Mouse (Mus musculus) embryonic facial prominence, embryonic 15.5 days (tissue): Measurements from ENCODE around the gene Rhou. TPM values are rescaled to one million over a fixed set of nuclear protein-coding genes. Genes with fewer than 3 reads are reported as not detected.
A peak's percentile ranks its signal among the peaks of the same experiment; 100 is the strongest.

Source experiments
- ATAC-seq: fragments of 200-750 bp; cut with Nextera tagmentation; 2 replicates; pipeline ENCODE4 v1.8.0; 2017; ENCODE audit warnings: low read depth, moderate TSS enrichment; ENCODE audit not compliant: insufficient number of reproducible peaks, low FRiP score, low TSS enrichment
- H3K27ac ChIP-seq: fragments of 300-500 bp; sonication (generic); replicated peaks from 2 replicates; pipeline ENCODE4 v1.5.1; 2015; ENCODE audit warnings: mild to moderate bottlenecking, inconsistent platforms
- H3K27me3 ChIP-seq: fragments of 300-500 bp; sonication (generic); 2 replicates; pipeline ENCODE4 v1.6.1; 2015; ENCODE audit warnings: inconsistent platforms
- H3K36me3 ChIP-seq: fragments of 300-500 bp; sonication (generic); 2 replicates; pipeline ENCODE4 v1.6.1; 2015; ENCODE audit warnings: mild to moderate bottlenecking, inconsistent platforms
- H3K4me1 ChIP-seq: fragments of 300-500 bp; sonication (generic); 2 replicates; pipeline ENCODE4 v1.6.1; 2015; ENCODE audit warnings: inconsistent platforms
- H3K4me2 ChIP-seq: fragments of 300-500 bp; sonication (generic); replicated peaks from 2 replicates; pipeline ENCODE4 v1.6.1; 2015; ENCODE audit warnings: mild to moderate bottlenecking, inconsistent platforms
- H3K4me3 ChIP-seq: fragments of 300-500 bp; sonication (generic); replicated peaks from 2 replicates; pipeline ENCODE4 v1.5.1; 2015; ENCODE audit warnings: mild to moderate bottlenecking, inconsistent platforms
- H3K9ac ChIP-seq: fragments of 300-500 bp; sonication (generic); 2 replicates; pipeline ENCODE4 v1.6.1; 2015; ENCODE audit warnings: inconsistent platforms
- H3K9me3 ChIP-seq: fragments of 300-500 bp; sonication (generic); replicated peaks from 2 replicates; pipeline ENCODE4 v1.6.1; 2016; ENCODE audit warnings: inconsistent platforms
- WGBS: fragments of 180-500 bp; shearing (Covaris S2); methylation state at CpG from one replicate; pipeline ENCODE4 v1.1.7; 2015; 5-methylcytosine and 5-hydroxymethylcytosine counted together
- polyA plus RNA-seq: library from polyadenylated mRNA; unstranded; fragments of >200 nt; fragmentation: Nextera tagmentation; extraction: Ambion mirVana; gene quantifications from 2 replicates; pipeline ENCODE4 v1.2.1, GENCODE M21; 2015

Gene Rhou
- polyA plus RNA-seq, 1 experiment from 2014 or later: 10.3 TPM

GRCm38 (mm10) chr8:123670766-123671165 lies 17.0 kb downstream of the Rhou start:
- no peaks in the 10 kb centered on the region for H3K36me3 ChIP-seq

DNA sequence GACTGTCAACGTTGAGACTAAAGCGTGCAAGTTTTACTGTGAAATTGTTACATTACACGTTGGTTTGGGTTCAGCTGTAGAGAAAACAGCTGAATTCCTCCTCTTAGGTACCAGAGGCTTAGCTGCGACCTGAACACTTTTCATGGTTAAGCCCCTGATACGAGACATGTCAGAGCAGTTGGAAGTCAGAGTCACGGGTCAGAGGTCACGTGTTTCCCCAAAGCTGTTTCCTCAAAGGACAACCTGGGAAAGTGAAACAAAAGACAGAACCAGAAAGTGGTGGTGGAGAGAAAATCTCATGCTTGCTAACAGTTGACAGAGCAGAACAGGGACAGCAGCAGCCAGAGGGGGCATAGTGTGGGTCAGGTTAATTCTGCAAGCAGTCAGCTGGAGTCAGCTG lies 17.7 kb downstream of the Rhou start:
- no peak for ATAC-seq
- no peak overlapping the region for H3K27ac ChIP-seq
- no peak overlapping the region for H3K4me3 ChIP-seq
- H3K9me3 ChIP-seq: no peaks in the 10 kb centered on the region
- H3K36me3 ChIP-seq: no peaks in the 10 kb centered on the region
- no peak overlapping the region for H3K9ac ChIP-seq
- H3K27me3 ChIP-seq: no peaks in the 10 kb centered on the region
- H3K4me1 ChIP-seq: peaks cover 8% of the 10 kb centered on the region; the same call in 1 of the 2 replicates
- no peak overlapping the region for H3K4me2 ChIP-seq
- 56% methylated on average over 7 of the region's 7 CpGs for WGBS

More at GRCm38 (mm10) chr8:123670766-123671165, 17.0 kb downstream of the Rhou start:
- no peak for ATAC-seq
- Histone ChIP-seq H3K9ac (no peak overlapping the region), H3K4me3 (no peak overlapping the region), H3K9me3 (no peaks in the 10 kb centered on the region), H3K4me2 (no peak overlapping the region), H3K4me1 (peaks cover 7% of the 10 kb centered on the region; the same call in 1 of the 2 replicates), H3K27me3 (no peaks in the 10 kb centered on the region), H3K27ac (no peak overlapping the region)
- WGBS: 53% methylated on average over 7 of the region's 7 CpGs

DNA sequence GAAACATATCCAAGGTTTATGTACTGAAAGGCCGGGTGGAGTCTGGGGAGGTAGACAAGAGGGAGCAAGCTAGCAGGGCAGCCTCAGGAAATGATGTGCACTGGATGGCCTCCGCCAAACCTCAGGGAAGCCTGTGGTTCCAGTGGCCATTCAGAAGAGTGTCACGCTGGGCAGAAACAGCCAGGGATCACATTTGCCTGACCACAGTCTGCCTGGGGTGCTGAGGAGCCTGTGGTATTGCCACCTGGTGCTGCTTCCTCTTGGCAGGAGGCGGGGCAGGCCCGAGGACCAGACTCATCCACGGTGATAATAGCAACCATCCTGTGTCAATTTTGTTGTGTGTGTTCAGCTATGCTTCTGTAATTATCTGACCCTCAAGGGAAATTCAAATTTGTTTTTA lies 18.9 kb downstream of the Rhou start:
- peaks cover 8% of the 10 kb centered on the region; the same call in 1 of the 2 replicates for H3K4me1 ChIP-seq
- H3K9ac ChIP-seq: no peak overlapping the region
- no peaks in the 10 kb centered on the region for H3K9me3 ChIP-seq
- 49% methylated on average over 6 of the region's 6 CpGs for WGBS
- H3K4me3 ChIP-seq: no peak overlapping the region
- H3K36me3 ChIP-seq: no peaks in the 10 kb centered on the region
- H3K27ac ChIP-seq: no peak overlapping the region
- peak; percentile 29; the same call in 1 of the 2 replicates for ATAC-seq
- H3K4me2 ChIP-seq: no peak overlapping the region
- no peaks in the 10 kb centered on the region for H3K27me3 ChIP-seq

DNA sequence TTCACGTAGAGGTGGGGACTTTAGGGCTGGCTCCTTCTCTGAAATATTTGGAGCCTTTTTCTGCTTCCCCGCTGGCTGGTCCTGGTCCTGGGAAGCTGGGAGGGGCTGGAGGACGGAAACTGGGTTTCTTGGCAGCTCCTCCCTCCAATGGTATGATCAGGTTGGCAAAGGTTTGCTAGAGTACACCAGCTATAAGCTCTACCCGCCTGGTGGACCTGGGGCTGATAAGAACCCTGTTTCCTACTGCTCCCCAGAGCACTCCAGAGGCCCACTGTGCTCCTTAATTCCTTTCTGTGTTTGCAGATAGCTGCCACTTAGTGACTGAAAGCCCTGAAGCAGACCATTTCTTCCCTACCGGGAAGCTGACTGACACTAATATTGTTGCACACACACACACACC lies 21.9 kb downstream of the Rhou start:
- no peak overlapping the region for H3K9ac ChIP-seq
- H3K27me3 ChIP-seq: no peaks in the 10 kb centered on the region
- H3K9me3 ChIP-seq: no peaks in the 10 kb centered on the region
- H3K4me2 ChIP-seq: no peak overlapping the region
- WGBS: 29% methylated on average over 5 of the region's 5 CpGs
- no peak for ATAC-seq
- H3K4me3 ChIP-seq: no peak overlapping the region
- no peak overlapping the region for H3K27ac ChIP-seq
- no peaks in the 10 kb centered on the region for H3K36me3 ChIP-seq
- H3K4me1 ChIP-seq: peaks cover 8% of the 10 kb centered on the region; the same call in 1 of the 2 replicates

DNA sequence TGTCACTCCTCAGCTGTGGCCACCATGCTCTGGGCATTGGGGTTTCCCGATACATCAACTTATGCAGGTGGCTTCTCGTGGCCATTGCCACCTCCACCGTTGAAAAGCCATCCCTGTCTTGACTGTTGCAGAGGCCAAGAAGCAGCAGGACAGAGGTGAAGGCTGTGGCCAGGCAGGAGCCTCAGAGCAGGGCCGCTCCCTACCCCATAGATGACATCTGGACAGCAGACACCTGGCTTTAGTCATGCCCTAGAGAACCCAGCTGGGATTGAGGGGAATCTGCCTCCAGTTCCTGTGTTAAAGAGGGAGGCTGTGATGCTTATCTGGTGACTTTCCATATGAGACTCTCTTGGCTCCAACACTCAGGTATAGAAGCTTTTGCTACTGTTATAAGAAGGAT lies 24.7 kb downstream of the Rhou start:
- Histone ChIP-seq H3K4me1 (peaks cover 15% of the 10 kb centered on the region), H3K9ac (no peak overlapping the region), H3K4me3 (no peak overlapping the region), H3K27me3 (no peaks in the 10 kb centered on the region), H3K36me3 (no peaks in the 10 kb centered on the region), H3K9me3 (no peaks in the 10 kb centered on the region), H3K27ac (no peak overlapping the region), H3K4me2 (no peak overlapping the region)
- no peak for ATAC-seq
- 78% methylated on average over 4 of the region's 4 CpGs for WGBS

DNA sequence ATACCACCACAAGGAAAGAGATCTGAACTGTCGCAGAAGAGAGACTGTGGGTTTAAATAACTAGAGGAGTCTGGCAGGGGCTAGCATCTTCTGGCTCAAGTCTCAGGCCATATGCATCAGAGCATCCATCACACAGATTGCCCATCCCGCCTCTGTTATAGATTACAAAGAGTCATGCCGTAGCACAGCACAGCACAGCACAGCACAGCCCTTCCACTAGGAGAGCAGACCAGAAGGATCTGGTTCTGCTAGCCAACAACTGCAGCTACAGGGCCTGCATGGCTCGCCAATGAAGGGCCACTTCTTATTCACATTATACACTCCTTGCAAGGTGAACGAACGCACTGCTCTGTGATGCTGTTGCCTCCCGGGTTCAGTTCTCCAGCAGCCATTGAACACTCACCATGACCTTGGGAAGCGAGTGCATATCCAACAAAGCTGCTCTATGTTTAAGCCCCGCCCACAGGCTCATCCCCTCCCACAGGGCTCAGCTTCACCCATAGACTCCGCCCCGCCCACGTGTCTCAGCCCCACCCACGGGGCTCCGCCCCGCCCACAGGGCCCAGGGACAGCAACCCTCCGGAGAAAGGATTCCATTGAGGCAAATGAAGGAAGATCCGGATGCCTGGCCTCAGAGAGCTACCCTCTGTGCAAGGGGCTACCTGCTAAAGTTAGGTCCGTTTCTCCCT lies 28.5 kb downstream of the Rhou start:
- Histone ChIP-seq H3K4me1 (peaks cover 7% of the 10 kb centered on the region; the same call in 1 of the 2 replicates), H3K9me3 (no peaks in the 10 kb centered on the region), H3K27ac (no peak overlapping the region), H3K4me3 (no peak overlapping the region), H3K27me3 (no peaks in the 10 kb centered on the region), H3K36me3 (no peaks in the 10 kb centered on the region), H3K4me2 (peak overlapping the region; percentile 31), H3K9ac (no peak overlapping the region)
- ATAC-seq: 0 out of 2 replicates have a peak, but pooled peaks have one; percentile 36
- WGBS: 21% methylated on average over 18 of the region's 18 CpGs

- H3K4me1 ChIP-seq: peaks cover 7% of the 10 kb centered on the region; the same call in 1 of the 2 replicates
- H3K9ac ChIP-seq: no peak overlapping the region
- no peak overlapping the region for H3K4me3 ChIP-seq
- no peak for ATAC-seq
- H3K4me2 ChIP-seq: no peak overlapping the region
- H3K27ac ChIP-seq: no peak overlapping the region
- WGBS: 64% methylated on average over 7 of the region's 7 CpGs
- H3K36me3 ChIP-seq: no peaks in the 10 kb centered on the region
- H3K27me3 ChIP-seq: no peaks in the 10 kb centered on the region
- H3K9me3 ChIP-seq: no peaks in the 10 kb centered on the region
These were observed 29.6 kb downstream of the Rhou start for GRCm38 (mm10) chr8:123683321-123683720.

- 77% methylated on average over 7 of the region's 7 CpGs for WGBS
- H3K4me2 ChIP-seq: no peak overlapping the region
- H3K27me3 ChIP-seq: no peaks in the 10 kb centered on the region
- H3K9ac ChIP-seq: no peak overlapping the region
- no peaks in the 10 kb centered on the region for H3K36me3 ChIP-seq
- no peaks in the 10 kb centered on the region for H3K9me3 ChIP-seq
- peaks cover 7% of the 10 kb centered on the region; the same call in 1 of the 2 replicates for H3K4me1 ChIP-seq
- ATAC-seq: no peak
- H3K4me3 ChIP-seq: no peak overlapping the region
- no peak overlapping the region for H3K27ac ChIP-seq
These were observed 31.1 kb downstream of the Rhou start for GRCm38 (mm10) chr8:123684806-123685205.

DNA sequence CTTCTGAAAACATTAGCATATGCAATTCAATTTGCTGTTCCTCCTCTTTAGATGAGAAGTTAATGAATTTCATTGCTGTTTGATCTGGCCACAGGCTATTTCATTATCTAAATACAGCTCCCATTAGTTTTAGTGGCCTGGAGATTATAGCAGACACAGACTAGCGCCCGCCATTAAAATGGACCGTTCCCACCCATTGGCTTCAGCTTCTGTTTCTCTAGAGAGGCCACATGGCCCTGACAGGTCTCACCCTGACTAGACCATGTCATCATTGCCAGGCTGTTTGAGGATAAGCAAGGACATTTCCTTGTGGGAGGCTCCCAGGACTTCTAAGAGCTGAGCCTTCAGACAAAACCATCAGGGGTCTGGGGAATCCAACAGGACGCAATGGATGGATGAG lies 31.7 kb downstream of the Rhou start:
- H3K4me2 ChIP-seq: no peak overlapping the region
- peaks cover 7% of the 10 kb centered on the region; the same call in 1 of the 2 replicates for H3K4me1 ChIP-seq
- H3K4me3 ChIP-seq: no peak overlapping the region
- H3K27ac ChIP-seq: no peak overlapping the region
- H3K27me3 ChIP-seq: no peaks in the 10 kb centered on the region
- no peak for ATAC-seq
- H3K9me3 ChIP-seq: no peaks in the 10 kb centered on the region
- no peak overlapping the region for H3K9ac ChIP-seq
- WGBS: 77% methylated on average over 4 of the region's 4 CpGs
- no peaks in the 10 kb centered on the region for H3K36me3 ChIP-seq

- H3K4me3 ChIP-seq: no peak overlapping the region
- no peaks in the 10 kb centered on the region for H3K27me3 ChIP-seq
- H3K36me3 ChIP-seq: no peaks in the 10 kb centered on the region
- no peak overlapping the region for H3K9ac ChIP-seq
- H3K4me1 ChIP-seq: no peaks in the 10 kb centered on the region
- WGBS: 39% methylated on average over 4 of the region's 4 CpGs
- H3K27ac ChIP-seq: no peak overlapping the region
- H3K9me3 ChIP-seq: no peaks in the 10 kb centered on the region
- H3K4me2 ChIP-seq: no peak overlapping the region
- no peak for ATAC-seq
These were observed 34.1 kb downstream of the Rhou start for GRCm38 (mm10) chr8:123687826-123688225.

DNA sequence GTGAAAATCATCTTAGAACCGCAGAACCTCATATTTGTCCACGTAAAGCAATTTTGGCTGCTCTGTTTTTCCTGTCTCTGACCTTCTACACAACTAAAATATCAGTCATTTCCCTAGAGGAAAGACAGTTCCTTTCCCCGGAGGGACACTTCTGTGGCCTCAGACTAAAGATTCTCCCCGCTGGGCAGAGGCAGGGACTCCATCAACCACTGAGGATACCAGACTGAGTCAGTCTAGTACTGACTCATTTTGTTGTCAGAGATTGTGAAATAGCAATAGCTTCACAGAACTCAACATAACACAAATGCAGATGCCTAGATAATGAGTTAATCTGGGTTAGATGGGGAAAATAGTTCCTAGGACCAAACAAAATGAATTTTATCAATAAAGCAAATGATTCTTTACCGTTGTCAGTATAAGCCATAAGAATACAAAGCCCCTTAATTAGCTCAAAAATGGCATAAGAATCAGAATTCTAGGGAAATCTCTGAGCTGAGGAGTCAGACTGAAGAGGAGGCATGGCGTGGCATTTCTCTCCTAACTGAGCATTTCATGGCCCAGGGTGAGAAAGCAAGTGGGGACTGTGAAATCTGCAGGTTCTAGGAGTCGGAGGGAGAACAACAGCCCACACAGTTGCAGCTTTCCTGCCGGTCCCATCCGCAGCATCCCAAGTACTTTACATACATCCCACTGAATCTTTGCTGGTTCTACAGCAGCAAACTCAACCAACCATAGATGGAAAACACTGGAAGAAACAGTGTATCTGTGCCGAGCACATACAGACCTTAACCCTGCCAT lies 38.6 kb downstream of the Rhou start:
- H3K9me3 ChIP-seq: no peaks in the 10 kb centered on the region
- WGBS: 80% methylated on average over 10 of the region's 10 CpGs
- H3K9ac ChIP-seq: no peak overlapping the region
- H3K4me1 ChIP-seq: peaks cover 2% of the 10 kb centered on the region; the same call in 1 of the 2 replicates
- H3K27ac ChIP-seq: no peak overlapping the region
- no peak overlapping the region for H3K4me2 ChIP-seq
- H3K27me3 ChIP-seq: 0 out of 2 replicates have a peak, but pooled peaks cover 3% of the 10 kb centered on the region
- no peaks in the 10 kb centered on the region for H3K36me3 ChIP-seq
- no peak overlapping the region for H3K4me3 ChIP-seq
- ATAC-seq: no peak
